Mouse (Mus musculus) lung, postnatal 36 days (tissue): ENCODE measurements around the gene Pbx3.

Source experiments
- DNase-seq: peaks from one replicate; pipeline ENCODE4 v3.0.0; 2022; ENCODE audit warnings: mixed read lengths

Gene Pbx3

GRCm38 (mm10) chr2:34139470-34140158 lies 233.3 kb downstream of the Pbx3 start:
- DNase-seq, result no peak

- DNase-seq, result no peak
These were observed 237.6 kb downstream of the Pbx3 start for GRCm38 (mm10) chr2:34135316-34135715.

GRCm38 (mm10) chr2:34132751-34133150 lies 240.2 kb downstream of the Pbx3 start:
- DNase-seq, result no peak

GRCm38 (mm10) chr2:34129674-34130267 lies 243.2 kb downstream of the Pbx3 start:
- no peak for DNase-seq

- peak; percentile 5 for DNase-seq
These were observed 245.1 kb downstream of the Pbx3 start for GRCm38 (mm10) chr2:34127871-34128270.

- no peak for DNase-seq
These were observed 249.0 kb downstream of the Pbx3 start for GRCm38 (mm10) chr2:34123896-34124295.
